Mouse (Mus musculus): ENCODE data around the gene Flnb.

Gene Flnb

DNA sequence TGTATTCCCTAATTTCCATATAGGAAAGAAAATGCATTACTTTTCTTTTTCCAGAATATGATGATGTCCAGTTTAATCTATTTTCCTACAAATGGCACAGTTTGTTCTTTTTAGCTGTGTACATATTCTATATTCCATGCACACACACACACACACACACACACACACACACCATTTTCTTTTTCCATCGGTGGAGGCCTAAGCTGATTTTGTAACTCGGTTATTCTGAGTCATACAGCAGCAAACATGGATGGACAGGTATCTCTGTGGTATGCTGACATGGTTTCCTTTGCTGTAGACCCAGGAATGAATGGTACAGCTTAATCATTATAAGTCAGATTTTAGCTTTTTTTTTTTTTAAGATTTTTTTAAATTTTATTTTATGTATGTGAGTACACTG, 44.5 kb downstream of the Flnb start:
- DNase-seq (ENCODE audit: low read depth, low spot score): no peak

- no peak for DNase-seq (ENCODE audit: low read depth, low spot score)
These were observed 45.4 kb downstream of the Flnb start for GRCm38 (mm10) chr14:7863199-7863598.

DNA sequence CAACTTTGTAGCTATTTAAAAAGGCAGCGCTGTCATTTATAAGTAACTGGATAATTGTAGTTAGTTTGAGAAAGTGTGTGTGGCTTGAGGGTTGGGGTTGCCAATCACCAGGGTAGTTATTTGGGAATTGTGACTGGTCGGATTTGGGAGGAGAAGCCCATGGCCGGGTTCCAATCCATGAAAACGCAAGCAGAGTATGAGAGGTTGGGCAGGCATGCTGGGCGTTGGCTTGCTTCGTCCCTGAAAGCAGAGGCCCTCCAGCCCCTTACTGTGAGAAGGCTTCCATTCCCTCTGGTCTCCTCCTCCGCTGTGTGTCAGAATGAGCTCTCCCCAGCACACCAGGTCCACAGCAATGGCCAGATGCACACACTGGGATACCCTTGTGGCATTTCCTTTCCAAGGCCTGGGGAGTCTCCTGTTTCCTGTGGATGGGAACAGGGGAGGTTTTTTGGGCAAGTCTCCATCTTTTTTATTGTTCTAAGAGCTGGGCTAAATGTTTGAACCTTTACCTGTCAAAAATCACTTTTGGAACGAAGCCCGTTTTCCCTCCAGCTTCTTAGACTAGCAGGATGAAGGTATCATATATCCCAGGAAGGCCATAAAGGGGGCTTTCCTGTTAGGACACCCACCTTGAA, 46.2 kb downstream of the Flnb start:
- DNase-seq (ENCODE audit: low read depth, low spot score): no peak

- DNase-seq (ENCODE audit: low read depth, low spot score): no peak
These were observed 46.7 kb downstream of the Flnb start for GRCm38 (mm10) chr14:7864506-7864899.

DNA sequence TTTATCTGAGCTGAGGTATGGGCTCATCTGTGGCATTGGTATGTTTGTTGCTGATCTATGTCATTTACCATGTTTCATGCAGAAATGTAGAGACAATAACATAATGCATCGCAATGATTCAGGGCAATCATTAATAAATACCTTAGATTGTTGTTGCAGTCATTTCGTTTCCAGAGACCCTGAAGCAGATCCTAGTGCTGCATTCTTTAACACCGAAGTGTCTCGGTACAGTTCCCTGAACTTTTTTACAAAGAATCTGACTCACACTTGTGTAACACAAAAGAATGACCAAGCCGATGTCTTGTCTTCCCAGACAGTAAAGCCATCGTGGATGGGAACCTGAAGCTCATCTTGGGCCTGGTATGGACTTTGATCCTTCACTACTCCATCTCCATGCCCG, 49.5 kb downstream of the Flnb start:
- DNase-seq (ENCODE audit: low read depth, low spot score): no peak

- DNase-seq (ENCODE audit: low read depth, low spot score): no peak
These were observed 50.1 kb downstream of the Flnb start for GRCm38 (mm10) chr14:7867841-7868240.

DNA sequence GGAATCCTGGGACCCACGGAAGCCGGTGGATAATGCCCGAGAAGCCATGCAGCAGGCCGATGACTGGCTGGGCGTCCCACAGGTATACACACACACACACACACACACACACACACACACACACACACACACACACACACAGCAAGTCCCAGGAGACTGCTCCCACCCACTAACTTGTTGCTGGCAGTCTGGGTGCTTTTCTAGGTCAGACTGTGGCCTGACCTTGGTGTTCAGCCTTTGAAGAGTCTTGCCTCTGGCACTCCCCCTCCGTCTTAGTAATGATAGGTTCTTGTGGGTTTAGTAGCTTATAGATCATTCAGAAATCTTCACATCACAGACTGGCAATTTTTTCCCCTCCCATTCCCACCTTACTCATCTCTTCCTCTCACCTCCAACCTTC, 52.0 kb downstream of the Flnb start:
- DNase-seq (ENCODE audit: low read depth, low spot score): no peak

DNA sequence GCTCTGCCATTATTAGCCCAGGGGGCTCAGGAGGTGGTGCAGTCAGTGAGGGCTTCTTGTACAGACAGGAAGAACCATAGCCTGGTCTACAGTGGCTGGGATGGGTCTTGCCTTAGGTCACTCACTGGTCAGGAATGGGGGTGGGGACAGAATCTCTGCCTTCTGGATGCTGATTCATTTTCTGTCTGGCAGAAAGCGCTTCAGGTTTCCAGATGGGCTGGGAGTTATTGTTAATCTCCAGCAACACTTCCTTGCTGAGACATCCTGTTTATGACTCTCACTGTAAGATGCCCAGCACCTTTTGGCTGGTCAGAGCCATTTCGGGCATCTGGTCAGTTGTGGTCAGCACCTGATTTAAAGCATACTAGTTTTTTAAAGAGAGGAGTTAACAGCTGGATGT, 55.8 kb downstream of the Flnb start:
- DNase-seq (ENCODE audit: low read depth, low spot score): no peak

DNA sequence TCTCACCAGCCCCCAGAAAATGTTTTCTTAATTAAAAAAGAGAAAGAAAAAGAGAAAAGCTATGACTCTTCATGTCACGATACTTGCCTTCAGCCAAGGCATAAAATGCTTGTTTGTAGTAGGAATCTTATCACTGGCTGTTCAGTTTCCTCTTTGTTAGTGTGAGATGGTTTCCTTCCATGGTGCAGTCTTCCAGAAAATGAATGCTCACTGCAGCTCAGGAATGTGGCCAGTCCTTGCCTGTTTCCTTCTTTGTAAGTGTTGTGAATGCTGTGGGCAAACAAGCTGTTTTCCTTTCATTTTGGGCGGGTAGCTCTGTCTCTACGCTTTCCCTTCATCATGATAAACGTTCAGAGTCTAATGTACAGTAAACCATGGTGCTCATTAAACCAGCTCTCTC, 56.7 kb downstream of the Flnb start:
- DNase-seq (ENCODE audit: low read depth, low spot score): no peak

GRCm38 (mm10) chr14:7877957-7878356, 60.2 kb downstream of the Flnb start:
- no peak for DNase-seq (ENCODE audit: low read depth, low spot score)

GRCm38 (mm10) chr14:7880389-7880788, 62.6 kb downstream of the Flnb start:
- no peak for DNase-seq (ENCODE audit: low read depth, low spot score)

GRCm38 (mm10) chr14:7881533-7881932, 63.8 kb downstream of the Flnb start:
- no peak for DNase-seq (ENCODE audit: low read depth, low spot score)

- DNase-seq (ENCODE audit: low read depth, low spot score): no peak
These were observed 64.3 kb downstream of the Flnb start for GRCm38 (mm10) chr14:7882050-7882449.

DNA sequence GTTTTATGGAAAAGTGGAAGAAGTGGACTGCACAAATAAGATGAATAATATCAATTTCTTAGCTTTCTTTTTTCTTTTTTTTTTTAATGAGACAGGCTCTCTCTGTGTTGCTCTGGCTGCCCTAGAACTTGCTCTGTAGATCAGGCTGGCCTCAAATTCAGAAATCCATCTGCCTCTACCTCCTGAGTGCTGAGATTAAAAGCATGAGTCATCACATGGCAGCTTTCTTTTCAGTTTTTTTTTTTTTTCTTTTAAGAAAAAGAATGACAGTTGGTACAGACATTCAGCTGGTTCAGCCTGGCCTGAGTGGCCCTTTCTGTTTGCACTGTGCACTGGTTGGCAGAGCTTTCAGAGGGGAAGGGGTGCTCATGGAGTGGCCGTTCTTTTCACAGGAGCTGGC, 66.4 kb downstream of the Flnb start:
- DNase-seq (ENCODE audit: low read depth, low spot score): no peak

- no peak for DNase-seq (ENCODE audit: low read depth, low spot score)
These were observed 67.1 kb downstream of the Flnb start for GRCm38 (mm10) chr14:7884841-7885240.

DNA sequence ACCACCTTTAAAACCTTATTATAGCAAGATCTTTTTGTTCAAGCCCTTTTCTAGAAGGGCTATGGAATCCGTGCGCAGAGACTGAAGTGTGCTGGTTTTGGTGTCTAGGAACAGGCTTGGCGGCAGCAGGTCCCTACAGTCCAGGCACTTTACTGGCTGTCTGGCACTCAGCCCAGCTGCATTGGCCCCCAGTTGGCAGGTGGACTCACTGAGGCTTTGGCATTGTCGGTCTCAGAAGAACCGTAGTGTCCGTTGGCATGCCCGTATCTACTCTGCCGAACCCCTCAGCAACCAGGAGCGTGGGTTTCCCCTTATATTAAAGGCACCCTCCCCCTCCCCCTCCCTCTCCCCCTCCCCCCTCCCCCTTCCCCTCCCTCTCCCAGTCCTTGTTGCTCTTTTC, 67.8 kb downstream of the Flnb start:
- no peak for DNase-seq (ENCODE audit: low read depth, low spot score)

- DNase-seq (ENCODE audit: low read depth, low spot score): no peak
These were observed 68.3 kb downstream of the Flnb start for GRCm38 (mm10) chr14:7886008-7886407.

DNA sequence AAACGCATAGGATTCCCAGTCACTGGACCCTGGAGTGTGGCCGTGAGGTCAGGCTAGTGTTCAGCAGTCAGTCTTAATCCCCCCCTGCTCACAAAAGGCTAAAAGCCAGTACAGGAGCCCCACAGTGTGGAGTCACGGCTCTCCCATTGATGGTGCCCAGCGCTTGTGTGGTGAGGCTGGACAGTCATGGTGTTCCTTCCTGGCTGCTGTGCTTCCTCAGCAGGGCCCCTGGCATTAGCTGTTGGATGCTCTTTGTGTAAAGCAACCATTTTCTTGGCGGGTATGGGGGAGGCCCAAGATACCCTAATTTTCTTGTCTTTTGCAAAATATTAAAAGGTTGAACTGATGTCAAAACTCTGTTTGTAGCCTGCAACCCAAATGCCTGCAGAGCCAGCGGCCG, 69.4 kb downstream of the Flnb start:
- DNase-seq (ENCODE audit: low read depth, low spot score): no peak

DNA sequence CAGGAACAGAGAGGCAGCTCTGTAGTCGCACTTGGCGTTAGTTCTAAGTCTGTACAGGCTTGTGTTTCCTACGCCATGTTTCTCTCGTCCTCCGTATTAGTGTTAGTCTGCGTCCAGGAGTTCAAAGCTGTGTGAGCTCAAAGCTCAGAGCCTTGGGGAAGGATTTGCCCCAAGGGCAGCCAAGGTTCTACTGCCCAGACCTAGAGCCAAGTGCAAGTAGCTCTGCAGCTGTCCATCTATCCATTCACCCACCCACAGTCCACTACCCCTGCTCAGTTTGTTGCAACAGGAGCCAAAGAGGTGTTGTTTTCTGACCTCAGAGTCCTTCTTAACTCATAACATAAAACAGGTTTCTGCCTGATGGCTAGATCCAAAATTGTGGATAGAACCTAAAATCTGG, 70.5 kb downstream of the Flnb start:
- no peak for DNase-seq (ENCODE audit: low read depth, low spot score)

DNA sequence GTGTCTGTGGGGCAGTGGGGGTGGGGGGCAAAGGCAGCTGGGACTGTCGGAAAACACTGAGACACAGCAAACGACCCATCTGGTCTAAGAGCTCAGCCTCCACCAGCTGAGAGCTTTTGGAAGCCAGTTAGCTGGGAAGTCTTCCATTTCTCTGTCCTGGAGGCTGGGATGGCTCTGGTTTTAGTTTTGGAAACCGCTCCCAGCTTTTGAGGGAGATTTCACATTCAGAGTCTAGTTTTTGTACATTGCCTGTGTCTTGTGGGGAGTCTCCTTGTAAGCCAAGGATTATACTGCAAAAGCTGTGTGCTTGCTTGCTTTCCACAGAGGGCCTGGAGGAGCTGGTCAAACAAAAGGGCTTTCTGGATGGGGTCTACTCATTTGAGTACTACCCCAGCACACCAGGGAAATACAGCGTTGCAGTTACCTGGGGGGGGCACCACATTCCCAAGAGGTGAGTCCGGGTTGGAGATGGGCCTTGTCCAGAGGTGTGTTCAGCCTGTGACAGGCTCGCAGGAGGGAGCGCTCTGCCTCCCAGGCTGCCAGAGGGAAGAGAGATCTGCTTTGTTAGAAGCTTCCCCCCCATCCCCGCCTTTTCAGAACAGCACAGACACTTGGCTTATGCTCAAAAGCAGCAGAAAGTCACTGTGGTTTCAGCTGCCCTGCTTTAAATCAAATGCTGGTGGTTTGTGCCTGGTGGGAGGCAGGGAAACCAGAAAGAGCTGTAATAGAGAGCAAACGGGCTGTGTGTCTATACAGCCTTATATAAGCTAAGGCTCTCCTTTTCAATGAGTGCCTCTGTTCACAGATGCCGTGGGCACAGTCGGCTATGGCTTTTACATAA, 71.3 kb downstream of the Flnb start:
- DNase-seq (ENCODE audit: low read depth, low spot score): peak; percentile 24

- DNase-seq (ENCODE audit: low read depth, low spot score): peak; percentile 69
These were observed 72.1 kb downstream of the Flnb start for GRCm38 (mm10) chr14:7889834-7890233.

DNA sequence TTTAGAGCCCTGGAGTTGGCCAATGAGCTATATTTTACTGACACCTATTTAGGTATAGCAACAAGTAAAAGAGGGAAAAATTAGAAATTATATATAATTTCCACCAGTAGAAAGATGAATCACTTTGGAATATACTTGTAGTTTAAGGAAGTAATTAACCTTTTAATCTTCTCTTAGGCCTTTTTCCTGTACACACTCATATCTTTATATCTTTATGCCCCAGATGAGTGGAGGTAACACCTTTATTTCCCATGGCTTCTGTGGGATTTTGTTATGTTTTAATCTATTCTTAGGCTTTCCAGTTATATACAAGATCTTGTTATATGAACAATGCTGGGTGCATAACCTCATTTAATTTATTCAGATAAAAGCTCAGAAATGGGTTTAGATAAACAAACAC, 73.6 kb downstream of the Flnb start:
- no peak for DNase-seq (ENCODE audit: low read depth, low spot score)

DNA sequence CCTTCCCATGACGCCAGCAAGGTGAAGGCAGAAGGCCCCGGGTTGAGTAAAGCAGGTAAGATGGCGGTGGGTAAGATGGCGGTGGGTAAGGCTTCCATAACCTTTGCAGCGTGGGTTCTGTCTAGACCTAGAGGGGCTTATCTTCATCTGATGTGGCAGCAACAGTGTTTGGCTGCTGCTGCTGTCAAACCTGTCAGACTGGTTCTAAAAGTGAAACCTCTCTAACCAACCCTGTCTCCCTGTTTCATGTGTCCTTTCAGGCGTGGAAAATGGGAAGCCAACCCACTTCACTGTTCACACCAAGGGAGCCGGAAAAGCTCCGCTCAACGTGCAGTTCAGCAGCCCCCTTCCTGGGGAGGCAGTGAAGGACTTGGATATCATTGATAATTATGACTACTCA, 78.4 kb downstream of the Flnb start:
- no peak for DNase-seq (ENCODE audit: low read depth, low spot score)

Data from CD4-positive, CD25-positive, alpha-beta regulatory T cell, adult 2 months (primary cell).